Mouse (Mus musculus) bone marrow, adult 2 months (tissue): ENCODE measurements around the gene Masp2. TPM values are rescaled to one million over a fixed set of nuclear protein-coding genes. Genes with fewer than 3 reads are reported as not detected.
A peak's percentile ranks its signal among the peaks of the same experiment; 100 is the strongest.

Experiments used
- H3K27ac ChIP-seq: fragments of 200-500 bp; 2 replicates; pipeline ENCODE4 v1.5.1; 2012; ENCODE audit warnings: low read depth, mild to moderate bottlenecking, control low read depth, inconsistent platforms, low read length; ENCODE audit not compliant: control insufficient read depth, poor library complexity, insufficient read depth
- H3K4me1 ChIP-seq: fragments of 200-500 bp; 2 replicates; pipeline ENCODE4 v1.6.1; 2011; ENCODE audit warnings: low read length; ENCODE audit not compliant: control insufficient read depth, insufficient read depth
- H3K4me3 ChIP-seq: fragments of 200-500 bp; replicated peaks from 2 replicates; pipeline ENCODE3; 2011; ENCODE audit warnings: mild to moderate bottlenecking, low read depth, low read length, control low read depth; ENCODE audit not compliant: control insufficient read depth
- CTCF ChIP-seq: fragments of 200-500 bp; IDR thresholded peaks from 2 replicates; pipeline ENCODE4 v1.5.1; 2011; ENCODE audit warnings: low read length, control low read depth; ENCODE audit not compliant: control insufficient read depth, insufficient read depth
- POLR2A ChIP-seq: fragments of 200-500 bp; IDR thresholded peaks from 2 replicates; pipeline ENCODE4 v1.6.1; 2011; ENCODE audit warnings: low read depth, mild to moderate bottlenecking, control low read depth, low read length, borderline replicate concordance; ENCODE audit not compliant: control insufficient read depth
- WGBS: fragments of 180-500 bp; shearing (Covaris S2); methylation state at CpG from one replicate; pipeline ENCODE4 v1.1.7; 2018; 5-methylcytosine and 5-hydroxymethylcytosine counted together
- polyA plus RNA-seq: library from polyadenylated mRNA; stranded (reverse); fragments of >200 nt; gene quantifications from 2 replicates; pipeline ENCODE4 v1.2.4, GENCODE M21; 2011; ENCODE audit warnings: low replicate concordance; ENCODE audit not compliant: missing spikeins, insufficient read depth, insufficient read length

The Masp2 gene
- polyA plus RNA-seq, 1 experiment = 2.6 TPM

DNA sequence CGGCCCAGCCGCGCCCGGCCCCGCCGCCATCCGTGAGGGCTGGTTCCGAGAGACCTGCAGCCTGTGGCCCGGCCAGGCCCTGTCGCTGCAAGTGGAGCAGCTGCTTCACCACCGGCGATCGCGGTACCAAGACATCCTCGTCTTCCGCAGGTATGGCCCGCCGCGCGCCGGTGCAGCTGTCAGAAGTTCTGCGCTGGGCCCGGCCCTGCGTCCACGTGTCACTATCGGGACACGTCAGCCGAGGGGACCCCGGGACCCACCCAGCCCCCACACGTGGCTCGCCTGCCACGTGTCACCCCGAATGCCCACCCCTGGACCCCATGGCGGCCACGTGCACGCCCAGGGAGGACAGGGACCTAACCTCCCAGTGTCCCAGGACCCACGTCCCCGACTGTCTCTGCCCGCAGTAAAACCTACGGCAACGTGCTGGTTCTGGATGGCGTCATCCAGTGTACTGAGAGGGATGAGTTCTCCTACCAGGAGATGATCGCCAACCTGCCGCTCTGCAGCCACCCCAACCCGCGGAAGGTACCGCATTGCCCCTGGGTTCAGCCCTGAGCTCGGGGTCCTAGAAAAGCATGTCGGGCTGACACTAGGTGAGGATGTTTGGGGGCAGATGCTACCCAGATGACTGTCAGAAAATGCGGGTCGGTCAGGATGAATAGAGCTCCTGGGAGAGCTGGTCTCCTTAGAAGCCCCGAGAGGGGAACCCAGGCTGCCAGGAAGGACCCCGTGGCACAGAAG, 10.5 kb upstream of the Masp2 start:
- TF ChIP-seq CTCF (no peak), POLR2A (no peak)
- H3K4me1 ChIP-seq = peaks cover 5% of the 10 kb centered on the region; the same call in 1 of the 2 replicates
- under 1% methylated on average over 52 of the region's 53 CpGs for WGBS
- H3K27ac ChIP-seq = peak overlapping the region; percentile 14; the same call in 1 of the 2 replicates
- H3K4me3 ChIP-seq = peak overlapping the region; percentile 76

- Histone ChIP-seq H3K4me3 (no peak overlapping the region), H3K27ac (no peak overlapping the region), H3K4me1 (peaks cover 5% of the 10 kb centered on the region; the same call in 1 of the 2 replicates)
- no peak for TF ChIP-seq CTCF
- 95% methylated on average over 11 of the region's 11 CpGs for WGBS
Measured at GRCm38 (mm10) chr4:148593996-148594395, 8.4 kb upstream of the Masp2 start.

DNA sequence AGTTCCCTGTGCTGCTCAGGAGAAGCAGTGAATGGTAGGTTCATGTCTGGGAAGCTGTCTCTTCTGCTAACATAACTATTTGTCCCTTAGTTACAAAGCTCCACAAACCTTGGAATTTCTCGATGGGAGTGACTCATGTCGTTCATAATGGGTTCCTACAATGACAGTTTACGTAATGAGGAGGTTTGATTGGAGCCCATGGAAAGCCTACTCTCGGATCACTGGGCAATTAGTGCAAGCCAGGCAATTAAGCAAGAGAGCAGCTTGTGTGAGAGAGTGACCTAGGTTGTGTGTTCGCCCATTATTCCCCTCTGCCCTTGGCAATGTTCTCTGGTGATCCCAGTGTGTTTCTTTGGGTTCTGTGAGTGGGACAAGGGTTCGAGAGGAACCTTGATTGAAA, 6.4 kb upstream of the Masp2 start:
- Histone ChIP-seq H3K27ac (no peak overlapping the region), H3K4me3 (no peak overlapping the region), H3K4me1 (peaks cover 3% of the 10 kb centered on the region; the same call in 1 of the 2 replicates)
- 84% methylated on average over 6 of the region's 6 CpGs for WGBS
- no peak for TF ChIP-seq CTCF

DNA sequence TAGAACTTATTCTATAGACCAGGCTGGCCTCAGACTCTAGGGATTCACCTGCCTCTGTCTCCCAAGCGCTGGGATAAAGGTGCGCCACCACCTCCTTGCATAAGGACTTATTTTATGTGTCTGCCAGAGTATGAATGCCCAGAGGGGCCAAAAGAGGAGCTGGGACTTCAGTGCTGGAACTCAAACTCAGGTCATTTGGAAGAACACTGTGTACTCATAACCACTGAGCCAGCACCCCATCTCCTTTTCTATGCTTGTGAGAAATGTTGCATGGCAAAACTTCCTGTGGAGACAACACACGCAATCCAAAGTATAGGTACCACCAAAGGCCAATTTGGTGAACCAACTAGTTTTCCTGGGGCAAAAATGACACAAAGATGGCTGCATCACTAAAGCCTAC, 5.6 kb upstream of the Masp2 start:
- Histone ChIP-seq H3K4me1 (peaks cover 3% of the 10 kb centered on the region; the same call in 1 of the 2 replicates), H3K4me3 (no peak overlapping the region), H3K27ac (no peak overlapping the region)
- no peak for TF ChIP-seq POLR2A
- TF ChIP-seq CTCF = no peak
- 94% methylated on average over 3 of the region's 3 CpGs for WGBS

- TF ChIP-seq CTCF = no peak
- no peak for TF ChIP-seq POLR2A
- Histone ChIP-seq H3K27ac (no peak overlapping the region), H3K4me1 (no peaks in the 10 kb centered on the region; the same call in 1 of the 2 replicates), H3K4me3 (no peak overlapping the region)
- 90% methylated on average over 12 of the region's 12 CpGs for WGBS
Measured at GRCm38 (mm10) chr4:148598826-148599225, 3.5 kb upstream of the Masp2 start.

DNA sequence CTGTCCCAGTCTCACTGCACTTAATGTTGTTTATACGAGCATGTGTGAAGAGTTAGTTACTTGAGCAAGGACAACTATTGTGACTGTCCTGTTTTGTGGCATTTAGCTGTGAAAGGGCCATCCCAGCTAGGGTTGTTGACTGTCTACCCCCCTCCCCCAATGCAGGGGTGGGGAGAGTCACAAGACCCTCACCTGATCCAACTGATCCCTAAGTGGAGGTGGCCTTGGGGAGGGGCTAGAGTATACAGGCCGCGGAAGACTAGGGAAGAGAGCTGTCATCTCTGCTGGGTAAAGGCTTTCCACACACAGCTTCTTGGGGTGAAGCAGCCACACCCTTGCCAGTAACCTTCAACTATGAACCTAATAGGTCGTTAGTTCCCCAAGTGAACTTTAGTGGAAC, 2.0 kb upstream of the Masp2 start:
- 79% methylated on average over 4 of the region's 4 CpGs for WGBS
- no peak overlapping the region for H3K27ac ChIP-seq
- TF ChIP-seq CTCF (no peak), POLR2A (no peak)
- no peaks in the 10 kb centered on the region; the same call in 1 of the 2 replicates for H3K4me1 ChIP-seq
- H3K4me3 ChIP-seq = no peak overlapping the region

DNA sequence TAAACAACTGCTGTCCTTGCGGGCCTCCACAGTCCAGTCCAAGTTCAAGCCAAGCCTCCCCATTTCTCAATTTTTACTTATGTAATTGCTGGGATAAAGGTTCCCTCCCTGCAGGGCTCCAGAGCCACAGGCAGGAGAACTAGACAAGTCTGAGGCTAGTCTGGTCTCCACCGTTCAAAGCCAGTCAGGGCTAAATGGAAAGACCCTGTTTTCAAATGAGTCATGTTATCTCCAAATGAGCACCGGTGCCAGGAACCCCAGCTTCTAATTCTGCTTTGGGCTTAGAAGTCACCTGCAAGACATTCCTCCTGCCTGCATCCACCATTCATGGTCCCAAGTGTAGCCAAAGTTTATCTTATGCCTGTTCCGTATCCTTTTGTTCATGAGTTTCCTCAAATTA, 483 bp upstream of the Masp2 start:
- Histone ChIP-seq H3K4me1 (no peaks in the 10 kb centered on the region; the same call in 1 of the 2 replicates), H3K27ac (no peak overlapping the region), H3K4me3 (no peak overlapping the region)
- 52% methylated on average over 4 of the region's 4 CpGs for WGBS
- TF ChIP-seq CTCF (no peak), POLR2A (no peak)

DNA sequence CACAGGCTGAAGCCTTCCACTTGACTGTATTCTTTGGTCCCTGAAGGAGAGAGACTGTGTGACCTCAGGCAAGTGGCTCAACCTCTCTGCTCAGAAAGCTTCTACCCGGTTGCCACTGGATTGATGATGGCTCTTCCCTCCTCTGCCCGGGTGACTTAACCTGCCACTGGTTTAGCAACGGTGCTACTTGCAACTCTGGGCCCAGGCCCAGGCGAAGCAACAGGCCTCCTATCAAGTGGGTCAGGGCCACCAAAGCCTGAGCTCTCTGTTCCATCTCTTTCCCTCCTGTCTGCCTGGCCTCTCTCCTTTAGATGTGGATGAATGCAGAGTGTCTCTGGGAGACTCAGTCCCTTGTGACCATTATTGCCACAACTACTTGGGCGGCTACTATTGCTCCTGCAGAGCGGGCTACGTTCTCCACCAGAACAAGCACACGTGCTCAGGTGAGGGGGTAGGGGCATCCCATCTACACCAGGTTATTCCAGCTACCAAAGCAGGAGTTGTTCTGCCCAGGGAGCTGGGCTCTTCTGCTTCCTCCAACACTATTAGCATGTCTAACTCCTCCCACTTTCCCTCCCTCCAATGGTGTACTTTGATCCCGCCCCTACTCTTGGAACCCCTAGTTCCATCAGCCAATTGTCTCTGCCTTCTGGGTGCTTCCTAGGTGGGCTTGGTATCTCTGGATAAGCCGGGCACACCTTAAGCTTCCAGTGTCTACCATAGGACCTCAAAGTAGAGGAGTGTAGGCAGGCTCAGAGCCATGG, 1.2 kb downstream of the Masp2 start:
- Histone ChIP-seq H3K4me1 (no peaks in the 10 kb centered on the region), H3K27ac (no peak overlapping the region), H3K4me3 (no peak overlapping the region)
- TF ChIP-seq POLR2A = no peak
- TF ChIP-seq CTCF = no peak
- 85% methylated on average over 10 of the region's 10 CpGs for WGBS

DNA sequence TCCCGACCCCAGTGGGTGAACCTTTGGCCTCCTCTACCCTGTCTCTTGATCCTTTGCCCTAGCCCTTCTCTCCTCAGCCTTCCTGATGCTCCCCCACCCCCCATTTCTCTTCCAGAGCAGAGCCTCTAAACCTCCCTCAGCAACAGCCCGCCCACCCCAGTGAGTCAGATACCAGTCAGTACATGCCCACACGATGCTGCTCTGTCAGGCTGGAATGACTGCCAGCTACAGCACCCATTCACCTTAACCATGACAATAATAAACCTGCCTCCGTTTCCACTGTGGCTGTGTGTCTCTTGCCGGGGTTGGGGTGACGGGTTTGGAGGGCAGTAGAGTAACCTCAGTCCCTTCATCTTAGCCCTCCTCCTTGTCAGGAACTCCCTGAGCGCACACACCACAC, 1.8 kb downstream of the Masp2 start:
- TF ChIP-seq CTCF = no peak
- no peak for TF ChIP-seq POLR2A
- Histone ChIP-seq H3K4me1 (no peaks in the 10 kb centered on the region), H3K27ac (no peak overlapping the region), H3K4me3 (no peak overlapping the region)
- 82% methylated on average over 7 of the region's 7 CpGs for WGBS
